8 mouse cellular contexts compared by ENCODE assay signal in genomic region chr3:142493536-142494061, GRCm38 (mm10). TPM values are rescaled to one million over a fixed set of nuclear protein-coding genes. Genes with fewer than 3 reads are reported as not detected.
DNase-seq lines count a peak whose midpoint lies in the region; ATAC-seq and TF ChIP-seq lines count a peak whose summit lies in the region.

Gene Gbp5 (plus strand): TSS chr3:142493978.

- peak; percentile 81 for DNase-seq in 416B (ENCODE audit: low read depth)
- peak; percentile 88 for DNase-seq in CH12.LX (ENCODE audit: extremely low read depth)
- DNase-seq in heart, postnatal 0 days (ENCODE audit: low spot score) = peak; percentile 65
- peak; percentile 63 to 74 for DNase-seq in kidney, postnatal 4 days
- peak; percentile 99 for DNase-seq in lung, postnatal 36 days
- DNase-seq in spleen, adult 2 months (ENCODE audit: low read depth in 1 of 2, low spot score in 2 of 2) = peak; percentile 61 to 67
- no peak for DNase-seq in cerebellum, adult 18-20 months

- 35% methylated on average over 6 of the region's 6 CpGs for WGBS in heart, postnatal 0 days
- WGBS in spleen, adult 2 months = 16% methylated on average over 6 of the region's 6 CpGs

- H3K4me1 ChIP-seq in CH12.LX (ENCODE audit: control insufficient read depth in 1 of 2, insufficient read depth in 2 of 2) = peaks cover 16 to 63% of the 10 kb centered on the region in 2 experiments
- 0 out of 2 replicates have a peak, but pooled peaks cover 4% of the 10 kb centered on the region for H3K4me1 ChIP-seq in heart, postnatal 0 days (ENCODE audit: control insufficient read depth, insufficient read depth)
- peaks cover 5% of the 10 kb centered on the region; the same call in 1 of the 2 replicates for H3K4me1 ChIP-seq in spleen, adult 2 months (ENCODE audit: control insufficient read depth, insufficient read depth, insufficient read length)

- no peak within 1 kb of the TSS for H3K9ac ChIP-seq in CH12.LX (ENCODE audit: insufficient read depth, low read depth)
- no peak within 1 kb of the TSS for H3K9ac ChIP-seq in heart, postnatal 0 days (replicated peaks; ENCODE audit: low read depth, low read length)

- no peak for TF ChIP-seq POLR2A in CH12.LX (IDR thresholded peaks at IDR 0.05; ENCODE audit: low read depth, low read length)
- no peak for TF ChIP-seq POLR2A in spleen, adult 2 months (IDR thresholded peaks at IDR 0.05; ENCODE audit: low read depth, low read length)

- no peaks in the 10 kb centered on the region for H3K9me3 ChIP-seq in CH12.LX (replicated peaks; ENCODE audit: low read length)
- no peaks in the 10 kb centered on the region for H3K9me3 ChIP-seq in heart, postnatal 0 days (replicated peaks; ENCODE audit: control insufficient read depth, low read length)

- in situ Hi-C loops in CH12.LX (cut with MboI; ENCODE audit: low pct_ligation_motif_present, low pct_unique_long_range_greater_than_20kb, low sequenced_read_pairs) = loop anchor here (5.0 kb wide), 3 partner anchors 69 to 214 kb away; partner anchors contain the start of gene Gbp3

- peak; percentile 66 to 99 for TF ChIP-seq CTCF in CH12.LX (conservative IDR thresholded peaks at IDR 0.05 in 1 of 2, IDR thresholded peaks at IDR 0.05 in 1 of 2; ENCODE audit: low read depth in 2 of 2, low read length in 2 of 2)
- TF ChIP-seq CTCF in heart, postnatal 0 days (IDR thresholded peaks at IDR 0.05; ENCODE audit: low read depth) = peak; percentile 71
- peak; percentile 25; the same call in 1 of the 2 replicates for TF ChIP-seq CTCF in spleen, adult 2 months (IDR thresholded peaks at IDR 0.05; ENCODE audit: extremely low read depth, insufficient read depth, insufficient read length, insufficient replicate concordance)

- dilution Hi-C loops in CH12.LX (cut with MboI; ENCODE audit: extremely low pct_ligation_motif_present, extremely low pct_unique_long_range_greater_than_20kb, low sequenced_read_pairs) = loop anchor here (25.0 kb wide), 1 partner anchor 219 kb away; the partner anchor contains the start of gene Kyat3

- no peak for TF ChIP-seq EP300 in CH12.LX (IDR thresholded peaks at IDR 0.05; ENCODE audit: low read length)
- 0 out of 2 replicates have a peak, but pooled peaks have one; percentile 72 for TF ChIP-seq EP300 in heart, postnatal 0 days (IDR thresholded peaks at IDR 0.05; ENCODE audit: low read depth)

- H3K4me2 ChIP-seq in CH12.LX (ENCODE audit: insufficient read depth, low read depth, poor library complexity, severe bottlenecking) = peak within 1 kb of the TSS; percentile 21; the same call in 1 of the 2 replicates
- no peak within 1 kb of the TSS for H3K4me2 ChIP-seq in heart, postnatal 0 days (ENCODE audit: low read depth, low read length)

- TF ChIP-seq RAD21 in CH12.LX (IDR thresholded peaks at IDR 0.05; ENCODE audit: low read depth, low read length) = peak; percentile 92

- no peaks in the 10 kb centered on the region for H3K27me3 ChIP-seq in CH12.LX (replicated peaks)
- H3K27me3 ChIP-seq in heart, postnatal 0 days (ENCODE audit: control insufficient read depth, insufficient read depth, low read length) = 0 out of 2 replicates have a peak, but pooled peaks cover 3% of the 10 kb centered on the region
- H3K27me3 ChIP-seq in spleen, adult 2 months (ENCODE audit: control insufficient read depth, insufficient read depth, low read length) = no peaks in the 10 kb centered on the region

- no peak within 1 kb of the TSS for H3K4me3 ChIP-seq in CH12.LX (replicated peaks in 1 of 3; ENCODE audit: low read depth in 2 of 3, low read length in 2 of 3, poor library complexity in 1 of 3)
- H3K4me3 ChIP-seq in heart, postnatal 0 days (ENCODE audit: low read depth, low read length) = no peak within 1 kb of the TSS
- H3K4me3 ChIP-seq in spleen, adult 2 months (ENCODE audit: extremely low read depth, insufficient read depth, insufficient read length) = no peak within 1 kb of the TSS

- H3K79me2 ChIP-seq in CH12.LX (replicated peaks; ENCODE audit: control insufficient read depth, extremely low read depth, insufficient read depth, poor library complexity, severe bottlenecking) = peaks cover 2% of the 10 kb centered on the region; the same call in 1 of the 2 replicates

- no peak within 1 kb of the TSS for H3K27ac ChIP-seq in CH12.LX (ENCODE audit: insufficient read depth, low read depth)
- H3K27ac ChIP-seq in heart, postnatal 0 days (ENCODE audit: low read depth) = no peak within 1 kb of the TSS; the same call in 1 of the 2 replicates
- no peak within 1 kb of the TSS for H3K27ac ChIP-seq in spleen, adult 2 months (ENCODE audit: insufficient read depth, low read length)

- ATAC-seq in common myeloid progenitor, adult 5-6 weeks (replicated peaks; ENCODE audit: low read depth, poor library complexity, severe bottlenecking) = peak; percentile 78
- ATAC-seq in heart, postnatal 0 days (ENCODE audit: insufficient read depth, low read depth) = peak; percentile 82

- no peaks in the 10 kb centered on the region for H3K36me3 ChIP-seq in CH12.LX (replicated peaks in 1 of 2; ENCODE audit: control insufficient read depth in 1 of 2, insufficient read depth in 1 of 2, low read length in 1 of 2)
- no peaks in the 10 kb centered on the region for H3K36me3 ChIP-seq in heart, postnatal 0 days (replicated peaks; ENCODE audit: control insufficient read depth, insufficient read depth, low read length)
- H3K36me3 ChIP-seq in spleen, adult 2 months (ENCODE audit: control insufficient read depth, insufficient read depth, low read length) = no peaks in the 10 kb centered on the region

TF ChIP-seq in CH12.LX, 34 proteins besides CTCF, POLR2A, EP300 and RAD21 (continues in another document):
- peak; percentile 65 for TF ChIP-seq TCF12 (IDR thresholded peaks at IDR 0.05; ENCODE audit: low read depth, low read length)
- peak; percentile 77; the same call in 1 of the 2 replicates for TF ChIP-seq MEF2A (IDR thresholded peaks at IDR 0.05; ENCODE audit: borderline replicate concordance, low read depth, low read length)
- TF ChIP-seq ZMIZ1 (IDR thresholded peaks at IDR 0.05; ENCODE audit: low read depth, low read length) = no peak
- peak; percentile 43; the same call in 1 of the 2 replicates for TF ChIP-seq HCFC1 (IDR thresholded peaks at IDR 0.05; ENCODE audit: low read depth, low read length)
- TF ChIP-seq CHD1 (IDR thresholded peaks at IDR 0.05; ENCODE audit: low read depth, low read length) = no peak
- peak; percentile 87; the same call in 1 of the 2 replicates for TF ChIP-seq SIN3A (IDR thresholded peaks at IDR 0.05; ENCODE audit: low read length)
- no peak for TF ChIP-seq ZKSCAN1 (IDR thresholded peaks at IDR 0.05; ENCODE audit: borderline replicate concordance, low read depth, low read length)
- peak; percentile 100 for TF ChIP-seq SMC3 (IDR thresholded peaks at IDR 0.05; ENCODE audit: low read depth, low read length)
- TF ChIP-seq MYC (IDR thresholded peaks at IDR 0.05; ENCODE audit: low read depth, low read length) = peak; percentile 70; the same call in 1 of the 2 replicates
- TF ChIP-seq UBTF (IDR thresholded peaks at IDR 0.05; ENCODE audit: low read depth, low read length) = no peak
- TF ChIP-seq POLR2AphosphoS2 (IDR thresholded peaks at IDR 0.05; ENCODE audit: low read depth, low read length) = no peak
- no peak for TF ChIP-seq MAZ (IDR thresholded peaks at IDR 0.05; ENCODE audit: low read depth, low read length)
- TF ChIP-seq JUND (conservative IDR thresholded peaks at IDR 0.05; ENCODE audit: low read depth, low read length) = peak; percentile 63
- peak; percentile 73; the same call in 1 of the 2 replicates for TF ChIP-seq IRF4 (IDR thresholded peaks at IDR 0.05; ENCODE audit: low read depth, low read length)
- 0 out of 2 replicates have a peak, but pooled peaks have one; percentile 57 for TF ChIP-seq TBP (conservative IDR thresholded peaks at IDR 0.05; ENCODE audit: low read depth, low read length)
- TF ChIP-seq ETS1 (conservative IDR thresholded peaks at IDR 0.05; ENCODE audit: low read depth, low read length) = peak; percentile 58
- TF ChIP-seq ELF1 (IDR thresholded peaks at IDR 0.05; ENCODE audit: low read depth, low read length) = peak; percentile 71
- peak; percentile 81 for TF ChIP-seq BHLHE40 (IDR thresholded peaks at IDR 0.05; ENCODE audit: low read depth, low read length)
- TF ChIP-seq PAX5 (IDR thresholded peaks at IDR 0.05; ENCODE audit: low read length) = no peak
- no peak for TF ChIP-seq ZNF384 (IDR thresholded peaks at IDR 0.05; ENCODE audit: low read depth, low read length)
- TF ChIP-seq RCOR1 (conservative IDR thresholded peaks at IDR 0.05; ENCODE audit: low read depth, low read length) = no peak
- TF ChIP-seq USF1 (IDR thresholded peaks at IDR 0.05; ENCODE audit: low read depth, low read length) = no peak
- no peak; the same call in 1 of the 2 replicates for TF ChIP-seq MAX (IDR thresholded peaks at IDR 0.05; ENCODE audit: low read length)
- no peak for TF ChIP-seq USF2 (conservative IDR thresholded peaks at IDR 0.05; ENCODE audit: low read depth, low read length)
- TF ChIP-seq E2F4 (IDR thresholded peaks at IDR 0.05; ENCODE audit: insufficient replicate concordance, low read depth, low read length) = 0 out of 2 replicates have a peak, but pooled peaks have one; percentile 75
- no peak for TF ChIP-seq KAT2A (IDR thresholded peaks at IDR 0.05; ENCODE audit: insufficient replicate concordance, low read length)
- peak; percentile 55; the same call in 1 of the 2 replicates for TF ChIP-seq MAFK (IDR thresholded peaks at IDR 0.05; ENCODE audit: insufficient replicate concordance, low read length)
- no peak for TF ChIP-seq GABPA (IDR thresholded peaks at IDR 0.05; ENCODE audit: insufficient replicate concordance, low read depth, low read length)
- peak; percentile 55; the same call in 1 of the 2 replicates for TF ChIP-seq NELFE (IDR thresholded peaks at IDR 0.05; ENCODE audit: low read depth, low read length)
- TF ChIP-seq JUN (IDR thresholded peaks at IDR 0.05; ENCODE audit: insufficient read depth, low read depth, low read length) = peak; percentile 4; the same call in 1 of the 2 replicates
- no peak for TF ChIP-seq MXI1 (IDR thresholded peaks at IDR 0.05; ENCODE audit: low read depth, low read length)
- peak; percentile 21; the same call in 1 of the 2 replicates for TF ChIP-seq NRF1 (IDR thresholded peaks at IDR 0.05; ENCODE audit: low read depth, low read length)
- no peak for TF ChIP-seq CHD2 (IDR thresholded peaks at IDR 0.05; ENCODE audit: low read length)

RNA-seq across cellular contexts. Expression of gene Gbp5, which starts in this region (rescaled TPM):
- total RNA-seq in CH12.LX (2012; rRNA removed) (8.3 and 16.1 TPM in 2 replicates), CH12.LX (2014; rRNA removed) (1.3 and 1.8 TPM in 2 replicates)
- 4.7 and 4.8 TPM in 2 replicates for polyA plus RNA-seq in CH12.LX (2012; ENCODE audit: insufficient read length, low read depth)
- 8.4 and 10.4 TPM in 2 replicates for total RNA-seq in common myeloid progenitor, adult 5-6 weeks (2017)
- total RNA-seq in heart, postnatal 0 days (2014; rRNA removed; ENCODE audit: low replicate concordance) = 1.6 and 4.4 TPM in 2 replicates
- 0.33 and 0.44 TPM in 2 replicates for polyA plus RNA-seq in heart, postnatal 0 days (2015; fragmentation: Nextera tagmentation; extraction: Ambion mirVana)
- polyA plus RNA-seq in spleen, adult 2 months (2012; rRNA removed) = 4.1 and 4.9 TPM in 2 replicates

Comparison
In these comparisons a context has a peak if more than half of its experiments do, and no peak if none do; other contexts are left out.
1. DNase-seq: peak in 416B (single experiment), CH12.LX (single experiment), heart, postnatal 0 days (single experiment), kidney, postnatal 4 days (2 of 2), lung, postnatal 36 days (single experiment) and spleen, adult 2 months (2 of 2); none in cerebellum, adult 18-20 months (0 of 2).
2. CTCF ChIP-seq: peak in every context shown above with its lines; median percentile 82 in CH12.LX; 71 in heart, postnatal 0 days; 25 in spleen, adult 2 months.